ENCODE assay signal across 19 mouse cellular contexts in genomic region chr4:61834952-61835708, GRCm38 (mm10). TPM values are rescaled to one million over a fixed set of nuclear protein-coding genes. Genes with fewer than 3 reads are reported as not detected.
"Had no signal": no experiment of that assay in that cellular context is flagged by ENCODE, and none has a peak within 500 bp of the region (broad histone marks: within the 10 kb centered on the region; RNA-seq: fewer than 3 reads in every experiment).

Gene Mup5 (minus strand): TSS chr4:61835233.

- H3K27ac ChIP-seq: kidney, postnatal 0 days; layer of hippocampus, adult 2 months; limb, embryonic 13.5 days; liver, embryonic 14.5 days; neural tube, embryonic 15.5 days had no signal

- H3K4me2 ChIP-seq: limb, embryonic 13.5 days; neural tube, embryonic 15.5 days had no signal

- DNase-seq: kidney, adult 8-10 months; kidney, postnatal 36 days; lung, adult 18-20 months; midbrain, embryonic 14.5 days; thymus, postnatal 4 days had no signal

- H3K9ac ChIP-seq: limb, embryonic 13.5 days; liver, embryonic 14.5 days; neural tube, embryonic 15.5 days had no signal

- H3K27me3 ChIP-seq: limb, embryonic 13.5 days; neural tube, embryonic 15.5 days had no signal

- H3K4me1 ChIP-seq: limb, embryonic 13.5 days; neural tube, embryonic 15.5 days had no signal

- ATAC-seq: inflammation-experienced regulatory T-cells, adult 6 months; intestine, postnatal 0 days had no signal

- H3K4me3 ChIP-seq: layer of hippocampus, adult 2 months; limb, embryonic 13.5 days; myocyte; neural tube, embryonic 15.5 days had no signal

- H3K36me3 ChIP-seq: limb, embryonic 13.5 days; neural tube, embryonic 15.5 days had no signal

RNA-seq across cellular contexts. Expression of gene Mup5, which starts in this region (rescaled TPM):
- total RNA-seq: layer of hippocampus, adult 2 months; layer of hippocampus, postnatal 25 days; liver, adult 2 months had no signal
- polyA plus RNA-seq: inflammation-experienced regulatory T-cells, adult 6 months; intestine, postnatal 0 days; kidney, postnatal 0 days; limb, embryonic 13.5 days; liver, adult 2 months; liver, embryonic 14.5 days; lung, embryonic 16.5 days; midbrain, embryonic 14.5 days; myocyte; neural tube, embryonic 11.5 days; neural tube, embryonic 15.5 days; small intestine, adult 2 months; stomach, embryonic 16.5 days had no signal
